Mouse (Mus musculus) hindbrain, embryonic 10.5 days (tissue): ENCODE data around the gene Hipk2. TPM values are rescaled to one million over a fixed set of nuclear protein-coding genes. Genes with fewer than 3 reads are reported as not detected.
A peak's percentile ranks its signal among the peaks of the same experiment; 100 is the strongest.

Source experiments
- DNase-seq: peaks from one replicate; pipeline ENCODE4 v3.0.0-alpha.2; 2017; ENCODE audit warnings: low spot score
- H3K27ac ChIP-seq: fragments of 300-500 bp; sonication (generic); 2 replicates; pipeline ENCODE4 v1.5.1; 2016; ENCODE audit warnings: mild to moderate bottlenecking, moderate library complexity
- H3K27me3 ChIP-seq: fragments of 300-500 bp; sonication (generic); 2 replicates; pipeline ENCODE4 v1.6.1; 2016; ENCODE audit warnings: mild to moderate bottlenecking; ENCODE audit not compliant: poor library complexity, insufficient read depth, severe bottlenecking
- H3K36me3 ChIP-seq: fragments of 300-500 bp; sonication (generic); 2 replicates; pipeline ENCODE4 v1.6.1; 2016; ENCODE audit warnings: mild to moderate bottlenecking, moderate library complexity
- H3K4me1 ChIP-seq: fragments of 300-500 bp; sonication (generic); replicated peaks from 2 replicates; pipeline ENCODE4 v1.6.1; 2016; ENCODE audit warnings: mild to moderate bottlenecking
- H3K4me3 ChIP-seq: fragments of 300-500 bp; sonication (generic); 2 replicates; pipeline ENCODE4 v1.5.1; 2016; ENCODE audit warnings: mild to moderate bottlenecking, moderate library complexity
- H3K9me3 ChIP-seq: fragments of 300-500 bp; sonication (generic); 2 replicates; pipeline ENCODE4 v1.6.1; 2016; ENCODE audit warnings: mild to moderate bottlenecking, moderate library complexity
- WGBS: fragments of 180-500 bp; shearing (Covaris S2); methylation state at CpG from one replicate; pipeline ENCODE4 v1.1.7; 2016; 5-methylcytosine and 5-hydroxymethylcytosine counted together
- polyA plus RNA-seq: library from polyadenylated mRNA; unstranded; fragments of >200 nt; fragmentation: Nextera tagmentation; extraction: Ambion mirVana; gene quantifications from 2 replicates; pipeline ENCODE4 v1.2.1, GENCODE M21; 2016

Gene Hipk2
- polyA plus RNA-seq, 1 experiment from 2014 or later: 29.6 TPM

- Histone ChIP-seq H3K27ac (peak overlapping the region; percentile 100), H3K4me1 (peaks cover 58% of the 10 kb centered on the region), H3K27me3 (peaks cover 13% of the 10 kb centered on the region; the same call in 1 of the 2 replicates), H3K36me3 (no peaks in the 10 kb centered on the region), H3K4me3 (peak overlapping the region; percentile 100), H3K9me3 (no peaks in the 10 kb centered on the region)
- peak; percentile 64 for DNase-seq
- 17% methylated on average over 8 of the region's 8 CpGs for WGBS
These were observed 1.9 kb downstream of the Hipk2 start for GRCm38 (mm10) chr6:38874035-38874434.

GRCm38 (mm10) chr6:38873316-38873715 lies 2.6 kb downstream of the Hipk2 start:
- Histone ChIP-seq H3K9me3 (no peaks in the 10 kb centered on the region), H3K27me3 (peaks cover 8% of the 10 kb centered on the region; the same call in 1 of the 2 replicates), H3K27ac (peak overlapping the region; percentile 100), H3K36me3 (no peaks in the 10 kb centered on the region), H3K4me3 (peak overlapping the region; percentile 100), H3K4me1 (peaks cover 62% of the 10 kb centered on the region)
- 66% methylated on average over 1 of the region's 1 CpGs for WGBS
- no peak for DNase-seq

GRCm38 (mm10) chr6:38871051-38871450 lies 4.9 kb downstream of the Hipk2 start:
- Histone ChIP-seq H3K9me3 (no peaks in the 10 kb centered on the region), H3K27me3 (no peaks in the 10 kb centered on the region), H3K4me3 (0 out of 2 replicates have a peak overlapping the region, but pooled peaks have one; percentile 13), H3K36me3 (no peaks in the 10 kb centered on the region), H3K27ac (peak overlapping the region; percentile 69), H3K4me1 (peaks cover 77% of the 10 kb centered on the region)
- whole genome bisulfite sequencing: 12% methylated on average over 7 of the region's 7 CpGs
- peak; percentile 61 for DNase-seq

- Histone ChIP-seq H3K27ac (peak overlapping the region; percentile 69), H3K27me3 (no peaks in the 10 kb centered on the region), H3K36me3 (no peaks in the 10 kb centered on the region), H3K4me1 (peaks cover 86% of the 10 kb centered on the region), H3K4me3 (no peak overlapping the region), H3K9me3 (no peaks in the 10 kb centered on the region)
- WGBS: 15% methylated on average over 2 of the region's 2 CpGs
- no peak for DNase-seq
These were observed 5.9 kb downstream of the Hipk2 start for GRCm38 (mm10) chr6:38870070-38870469.

GRCm38 (mm10) chr6:38868974-38869373 lies 7.0 kb downstream of the Hipk2 start:
- 88% methylated on average over 1 of the region's 1 CpGs for WGBS
- DNase-seq: no peak
- H3K27ac ChIP-seq: no peak overlapping the region
- no peaks in the 10 kb centered on the region for H3K27me3 ChIP-seq
- H3K4me1 ChIP-seq: peaks cover 90% of the 10 kb centered on the region
- H3K36me3 ChIP-seq: no peaks in the 10 kb centered on the region
- no peaks in the 10 kb centered on the region for H3K9me3 ChIP-seq
- H3K4me3 ChIP-seq: no peak overlapping the region

GRCm38 (mm10) chr6:38867291-38867690 lies 8.7 kb downstream of the Hipk2 start:
- DNase-seq: no peak
- Histone ChIP-seq H3K36me3 (no peaks in the 10 kb centered on the region), H3K27me3 (no peaks in the 10 kb centered on the region), H3K4me3 (no peak overlapping the region), H3K27ac (no peak overlapping the region), H3K4me1 (peaks cover 77% of the 10 kb centered on the region), H3K9me3 (no peaks in the 10 kb centered on the region)
- 63% methylated on average over 1 of the region's 1 CpGs for WGBS

GRCm38 (mm10) chr6:38866761-38867160 lies 9.2 kb downstream of the Hipk2 start:
- Histone ChIP-seq H3K9me3 (no peaks in the 10 kb centered on the region), H3K4me1 (peaks cover 72% of the 10 kb centered on the region), H3K27me3 (no peaks in the 10 kb centered on the region), H3K4me3 (no peak overlapping the region), H3K36me3 (no peaks in the 10 kb centered on the region), H3K27ac (no peak overlapping the region)
- DNase-seq: no peak
- 81% methylated on average over 2 of the region's 2 CpGs for WGBS

- peaks cover 68% of the 10 kb centered on the region for H3K4me1 ChIP-seq
- 76% methylated on average over 1 of the region's 1 CpGs for WGBS
These were observed 9.6 kb downstream of the Hipk2 start for GRCm38 (mm10) chr6:38866357-38866756.

GRCm38 (mm10) chr6:38865805-38866204 lies 10.2 kb downstream of the Hipk2 start:
- Histone ChIP-seq H3K9me3 (no peaks in the 10 kb centered on the region), H3K4me1 (peaks cover 63% of the 10 kb centered on the region)
- no peak for DNase-seq

More at GRCm38 (mm10) chr6:38866357-38866756, 9.6 kb downstream of the Hipk2 start:
- Histone ChIP-seq H3K36me3 (no peaks in the 10 kb centered on the region), H3K9me3 (no peaks in the 10 kb centered on the region), H3K27ac (no peak overlapping the region), H3K27me3 (no peaks in the 10 kb centered on the region), H3K4me3 (no peak overlapping the region)
- DNase-seq: no peak

GRCm38 (mm10) chr6:38863595-38863994 lies 12.4 kb downstream of the Hipk2 start:
- peaks cover 44% of the 10 kb centered on the region for H3K4me1 ChIP-seq
- WGBS: 76% methylated on average over 3 of the region's 3 CpGs
- no peaks in the 10 kb centered on the region for H3K9me3 ChIP-seq
- H3K36me3 ChIP-seq: no peaks in the 10 kb centered on the region
- H3K4me3 ChIP-seq: no peak overlapping the region
- H3K27ac ChIP-seq: no peak overlapping the region
- no peaks in the 10 kb centered on the region for H3K27me3 ChIP-seq
- no peak for DNase-seq

More at GRCm38 (mm10) chr6:38865805-38866204, 10.2 kb downstream of the Hipk2 start:
- Histone ChIP-seq H3K27ac (no peak overlapping the region), H3K4me3 (no peak overlapping the region), H3K36me3 (no peaks in the 10 kb centered on the region), H3K27me3 (no peaks in the 10 kb centered on the region)

- H3K27ac ChIP-seq: no peak overlapping the region
- no peaks in the 10 kb centered on the region for H3K9me3 ChIP-seq
- no peaks in the 10 kb centered on the region for H3K27me3 ChIP-seq
- 97% methylated on average over 2 of the region's 2 CpGs for WGBS
- no peak overlapping the region for H3K4me3 ChIP-seq
- peaks cover 15% of the 10 kb centered on the region for H3K4me1 ChIP-seq
- DNase-seq: no peak
- no peaks in the 10 kb centered on the region for H3K36me3 ChIP-seq
These were observed 15.7 kb downstream of the Hipk2 start for GRCm38 (mm10) chr6:38860301-38860700.

GRCm38 (mm10) chr6:38859819-38860218 lies 16.1 kb downstream of the Hipk2 start:
- no peaks in the 10 kb centered on the region for H3K9me3 ChIP-seq
- H3K27ac ChIP-seq: no peak overlapping the region
- no peaks in the 10 kb centered on the region for H3K36me3 ChIP-seq
- WGBS: 94% methylated on average over 1 of the region's 1 CpGs
- DNase-seq: no peak
- peaks cover 10% of the 10 kb centered on the region; the same call in 1 of the 2 replicates for H3K4me1 ChIP-seq
- no peaks in the 10 kb centered on the region for H3K27me3 ChIP-seq
- H3K4me3 ChIP-seq: no peak overlapping the region

GRCm38 (mm10) chr6:38853561-38853992 lies 22.4 kb downstream of the Hipk2 start:
- Histone ChIP-seq H3K4me1 (peaks cover 16% of the 10 kb centered on the region), H3K4me3 (no peak overlapping the region), H3K36me3 (no peaks in the 10 kb centered on the region), H3K9me3 (no peaks in the 10 kb centered on the region), H3K27ac (no peak overlapping the region), H3K27me3 (no peaks in the 10 kb centered on the region)
- DNase-seq: no peak
- 86% methylated on average over 5 of the region's 5 CpGs for WGBS

- Histone ChIP-seq H3K9me3 (no peaks in the 10 kb centered on the region), H3K4me1 (peaks cover 34% of the 10 kb centered on the region), H3K27me3 (no peaks in the 10 kb centered on the region), H3K27ac (no peak overlapping the region), H3K4me3 (no peak overlapping the region), H3K36me3 (no peaks in the 10 kb centered on the region)
- 92% methylated on average over 2 of the region's 2 CpGs for WGBS
- no peak for DNase-seq
These were observed 24.2 kb downstream of the Hipk2 start for GRCm38 (mm10) chr6:38851740-38852139.
